Mouse (Mus musculus) MN1 (cell line): ENCODE data around the gene Glipr2.

Experiments
- DNase-seq: peaks from one replicate; pipeline ENCODE4 v3.0.0-alpha.2; 2016; ENCODE audit warnings: low spot score

Glipr2 gene

DNA sequence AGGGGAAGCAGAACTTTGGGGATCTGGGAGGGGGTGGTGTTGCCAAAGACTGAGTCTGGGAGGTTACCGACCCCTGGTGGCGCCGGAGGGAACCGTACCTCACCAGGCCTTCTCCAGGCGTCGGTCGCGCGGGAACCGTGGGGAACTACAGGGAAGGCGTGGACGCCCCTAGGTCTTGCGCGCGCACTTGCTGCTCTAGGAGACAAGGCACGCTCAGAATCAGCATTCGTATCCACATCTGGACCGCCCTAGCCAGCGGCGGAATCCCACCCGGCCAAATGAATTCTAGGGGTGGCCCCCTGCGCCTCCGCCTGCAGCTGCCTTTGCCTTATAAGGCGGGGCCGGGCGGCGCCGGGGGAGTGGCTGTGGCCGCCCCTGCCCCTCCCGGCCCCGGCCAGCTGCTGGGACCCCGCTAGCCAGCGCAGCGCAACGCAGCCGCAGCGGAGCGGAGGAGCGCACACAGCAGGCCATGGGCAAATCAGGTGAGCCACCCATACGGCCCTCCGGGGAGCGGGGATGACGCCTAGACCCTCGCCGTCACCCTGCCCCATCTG is at the start of gene Glipr2:
Glipr2 (plus strand) TSS at position 110 of the 554 bp plus-strand sequence.
- peak; percentile 93 for DNase-seq

DNA sequence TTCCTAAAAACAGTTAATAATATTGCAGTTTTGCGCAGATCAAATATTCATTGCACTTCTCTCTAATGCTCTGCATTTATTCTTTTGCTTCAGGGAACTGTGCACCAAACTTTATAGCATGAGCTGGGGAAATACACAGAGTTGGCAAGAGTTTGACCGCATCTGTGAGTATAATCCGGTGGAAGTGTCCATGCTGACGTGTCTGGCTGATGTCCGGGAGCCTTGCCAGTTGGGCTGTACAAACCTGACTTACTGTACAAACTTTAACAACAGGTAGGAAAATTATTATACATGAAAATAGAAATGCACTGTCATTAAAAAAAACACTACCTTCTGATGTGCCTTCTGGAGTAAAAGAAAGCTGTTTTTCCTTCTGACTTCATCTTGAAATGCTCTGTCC is 39.0 kb upstream of the Glipr2 start:
- DNase-seq: no peak

DNA sequence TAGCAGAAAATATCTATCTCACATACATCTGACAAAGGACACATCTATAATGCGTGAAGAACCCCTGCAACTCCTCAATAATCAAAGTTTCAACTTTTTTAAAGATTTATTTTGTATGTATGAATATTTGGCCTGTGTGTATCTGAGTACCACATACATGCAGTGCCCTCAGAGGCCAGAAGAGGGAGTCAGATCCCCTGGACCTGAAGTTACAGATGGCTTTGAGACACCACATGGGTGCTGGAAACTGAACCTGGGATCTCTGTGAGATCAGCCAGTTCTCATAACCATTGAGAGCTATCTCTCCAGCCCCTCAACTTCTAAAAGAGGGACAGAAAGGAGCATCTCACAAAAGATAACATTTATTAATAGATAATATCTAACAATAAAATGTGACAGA is 36.6 kb upstream of the Glipr2 start:
- no peak for DNase-seq

DNA sequence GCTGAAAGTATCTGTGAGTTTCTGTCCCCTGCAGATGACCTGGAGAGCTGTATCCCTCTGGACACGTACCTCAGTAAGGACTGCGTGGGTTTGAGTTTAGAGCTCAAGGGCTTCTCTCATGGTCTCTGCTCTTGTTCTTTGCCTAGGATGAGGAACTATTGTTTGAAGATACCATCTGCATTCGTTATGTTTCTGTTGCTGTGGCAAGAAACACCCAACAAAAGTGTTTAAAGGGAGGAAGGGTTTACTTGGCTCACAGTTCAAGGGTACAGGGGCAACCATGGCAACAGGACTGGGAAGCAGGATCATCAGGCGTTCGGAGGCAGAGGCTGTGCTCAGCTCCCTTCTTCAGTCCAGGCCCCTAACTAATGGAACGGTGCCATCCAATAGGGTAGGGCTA is 32.1 kb upstream of the Glipr2 start:
- no peak for DNase-seq

DNA sequence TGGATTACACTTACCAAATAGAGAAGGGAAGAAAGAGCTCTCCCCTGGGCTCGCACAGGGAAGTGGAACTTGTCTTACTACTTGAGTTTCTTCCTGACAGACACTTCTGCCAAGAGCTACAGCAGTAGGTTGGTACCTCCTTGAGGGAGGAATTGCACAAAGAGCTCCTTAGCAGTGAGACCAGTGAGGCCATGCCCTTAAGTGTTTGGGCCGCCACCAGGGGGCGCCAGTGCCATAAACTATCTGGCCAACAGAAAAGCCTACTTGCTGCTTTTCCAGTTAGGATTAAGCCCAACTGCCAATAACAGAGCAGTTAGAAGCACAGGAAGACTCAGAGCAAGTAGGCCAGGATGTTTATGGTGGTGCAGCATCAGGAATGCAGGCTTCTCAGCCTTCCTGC is 31.4 kb upstream of the Glipr2 start:
- peak; percentile 84 for DNase-seq

DNA sequence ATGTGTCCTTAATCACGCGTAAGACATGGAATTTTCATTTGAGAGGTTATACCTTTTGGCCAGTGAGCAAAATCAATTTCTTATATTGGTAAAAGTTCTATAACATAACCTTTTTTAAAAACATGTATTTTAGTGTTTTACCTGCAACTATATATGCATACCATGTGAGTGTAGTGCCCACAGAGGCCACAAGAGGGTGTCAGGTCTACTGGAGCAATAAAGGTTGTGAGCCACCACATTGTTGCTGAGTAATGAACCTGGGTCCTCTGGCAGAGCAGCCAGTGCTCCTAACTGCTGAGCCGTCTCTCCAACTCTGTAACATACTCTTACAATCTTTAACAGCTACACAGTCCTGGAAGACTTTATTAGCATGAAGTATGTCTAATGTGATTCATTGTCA is 29.4 kb upstream of the Glipr2 start:
- DNase-seq: no peak

DNA sequence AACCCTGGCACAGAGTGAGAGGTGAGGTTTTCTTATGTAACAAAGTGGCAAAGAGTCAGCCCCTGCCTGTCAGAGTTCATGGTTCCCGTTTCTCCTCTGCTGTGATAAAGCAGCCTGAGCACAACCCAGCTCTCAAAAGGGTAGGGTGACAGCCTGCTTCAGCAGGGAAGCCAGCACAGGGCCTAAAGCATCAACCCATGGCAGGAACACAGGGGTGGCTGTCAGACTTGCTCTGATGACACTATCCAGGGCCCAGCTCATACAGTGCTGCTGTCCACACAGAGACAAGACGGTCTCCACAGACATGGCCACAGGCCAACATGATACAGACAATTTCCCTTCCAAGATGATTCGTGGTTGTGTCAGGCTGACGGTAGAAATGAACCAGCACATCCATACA is 25.3 kb upstream of the Glipr2 start:
- peak; percentile 65 for DNase-seq

DNA sequence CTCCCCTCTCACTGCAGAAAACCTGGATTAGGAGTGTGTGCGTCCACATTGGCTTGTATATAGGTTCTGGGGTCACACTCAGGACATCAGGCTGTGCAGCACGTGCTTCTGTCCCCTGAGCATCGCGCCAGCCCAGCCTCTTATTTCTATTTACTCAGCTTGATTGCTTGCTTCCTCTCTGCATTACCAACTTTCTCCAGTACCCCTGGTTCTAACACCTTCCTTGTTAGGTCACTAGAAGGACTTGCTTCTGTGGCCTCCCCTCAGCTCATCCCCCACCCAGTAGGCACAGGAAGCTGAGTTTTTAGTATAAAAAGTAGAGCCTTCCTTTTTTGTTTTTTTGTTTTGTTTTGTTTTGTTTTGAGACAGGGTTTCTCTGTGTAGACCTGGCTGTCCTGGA is 21.0 kb upstream of the Glipr2 start:
- DNase-seq: no peak

DNA sequence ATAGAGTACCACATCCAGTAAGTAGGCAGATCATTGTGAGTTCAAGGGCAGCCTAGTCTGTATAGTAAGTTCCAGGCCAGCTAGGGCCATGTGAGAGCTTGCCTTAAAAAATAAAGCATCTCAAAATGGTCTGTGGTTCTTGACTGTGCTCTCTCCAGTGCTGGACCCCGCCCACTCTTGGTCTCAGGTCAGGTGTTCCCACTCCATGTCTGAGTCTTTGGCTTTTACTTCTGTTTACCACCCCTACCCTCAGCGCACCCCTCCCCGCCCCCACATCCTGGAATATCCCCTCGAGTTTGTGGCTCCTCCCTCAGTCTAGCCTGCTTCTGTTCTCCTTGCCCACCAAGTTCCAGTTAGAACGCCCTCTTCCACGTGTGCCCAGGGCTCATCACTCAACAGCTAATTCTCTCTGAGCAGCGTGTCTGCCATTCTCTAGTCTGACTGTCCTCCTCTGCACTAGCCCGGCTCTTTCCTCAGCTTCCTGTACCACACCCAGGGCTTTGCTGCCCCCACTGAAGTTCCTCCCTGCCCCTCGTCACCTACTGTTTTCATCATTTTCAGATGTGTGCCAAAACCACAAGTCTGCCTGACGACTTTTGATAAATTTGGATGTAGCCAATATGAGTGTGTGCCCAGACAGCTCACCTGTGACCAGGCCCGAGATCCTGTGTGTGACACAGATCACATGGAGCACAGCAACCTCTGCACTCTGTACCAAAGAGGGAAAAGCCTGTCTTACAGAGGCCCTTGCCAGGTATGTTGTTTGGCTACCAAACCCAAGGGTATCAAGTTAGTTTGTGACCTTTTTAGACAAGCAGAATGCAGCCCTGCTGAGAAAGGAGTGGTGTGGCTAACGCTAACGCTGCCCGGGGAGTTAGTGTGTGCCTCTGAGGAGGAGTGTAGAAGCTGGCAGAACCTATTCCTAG is 20.2 kb upstream of the Glipr2 start:
- DNase-seq: no peak

DNA sequence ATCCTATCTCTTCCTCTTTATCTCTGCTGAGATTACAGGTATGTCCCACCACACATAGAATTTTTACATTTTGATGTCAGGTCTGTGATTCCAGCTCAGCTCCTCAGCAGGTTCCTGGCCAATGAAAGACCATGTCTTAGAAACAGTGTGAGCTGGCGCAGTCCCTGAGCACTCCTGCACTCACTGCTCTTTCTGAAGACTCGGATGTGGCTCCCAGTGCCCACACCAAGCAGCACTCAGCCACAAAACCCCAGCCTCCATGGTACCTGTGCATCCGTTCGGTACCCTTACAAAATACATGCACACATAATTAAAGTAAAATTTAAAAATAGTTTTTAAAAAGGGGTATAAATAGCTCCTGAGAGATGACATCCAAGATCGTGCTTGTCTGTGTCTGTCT is 15.9 kb upstream of the Glipr2 start:
- DNase-seq: no peak

DNA sequence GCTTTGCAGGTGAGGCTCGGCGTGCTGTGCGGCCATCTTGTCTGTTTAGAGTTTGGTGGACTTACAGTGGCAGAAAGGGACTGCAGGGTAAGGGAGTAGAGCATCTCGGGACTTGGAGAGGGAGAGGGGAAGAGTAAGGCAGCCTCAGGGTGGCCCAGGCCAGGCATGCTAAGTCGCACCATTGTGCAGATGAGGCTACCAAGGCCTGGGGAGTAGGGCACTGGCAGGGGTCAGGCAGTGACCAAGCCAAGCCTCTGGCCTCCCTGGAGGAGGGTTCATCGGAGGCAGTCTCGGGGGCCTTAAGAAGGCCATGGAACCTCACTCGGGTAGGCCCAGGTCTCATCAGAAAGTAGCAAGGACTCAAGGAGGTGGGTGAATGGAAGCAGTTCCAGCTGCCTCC is 14.8 kb upstream of the Glipr2 start:
- no peak for DNase-seq

DNA sequence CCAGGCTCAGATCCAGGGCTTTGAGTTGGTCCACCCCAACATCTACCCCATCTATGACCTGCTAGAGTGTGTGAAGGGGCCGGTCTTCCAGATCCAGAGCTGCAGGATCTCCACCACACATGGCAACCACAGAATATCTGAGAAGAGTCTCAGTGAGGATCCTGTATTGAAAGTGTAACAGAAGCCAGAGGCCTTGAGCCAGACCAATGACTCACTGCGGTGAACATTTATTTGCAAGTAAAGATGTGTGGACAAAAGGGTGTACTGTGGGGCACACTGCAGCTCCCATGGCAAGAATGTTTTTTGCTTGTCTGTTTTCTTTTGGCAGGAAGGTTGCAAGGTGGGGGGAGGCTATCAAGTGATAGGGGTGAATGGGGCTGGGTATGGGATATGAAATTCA is 9.6 kb upstream of the Glipr2 start:
- no peak for DNase-seq

DNA sequence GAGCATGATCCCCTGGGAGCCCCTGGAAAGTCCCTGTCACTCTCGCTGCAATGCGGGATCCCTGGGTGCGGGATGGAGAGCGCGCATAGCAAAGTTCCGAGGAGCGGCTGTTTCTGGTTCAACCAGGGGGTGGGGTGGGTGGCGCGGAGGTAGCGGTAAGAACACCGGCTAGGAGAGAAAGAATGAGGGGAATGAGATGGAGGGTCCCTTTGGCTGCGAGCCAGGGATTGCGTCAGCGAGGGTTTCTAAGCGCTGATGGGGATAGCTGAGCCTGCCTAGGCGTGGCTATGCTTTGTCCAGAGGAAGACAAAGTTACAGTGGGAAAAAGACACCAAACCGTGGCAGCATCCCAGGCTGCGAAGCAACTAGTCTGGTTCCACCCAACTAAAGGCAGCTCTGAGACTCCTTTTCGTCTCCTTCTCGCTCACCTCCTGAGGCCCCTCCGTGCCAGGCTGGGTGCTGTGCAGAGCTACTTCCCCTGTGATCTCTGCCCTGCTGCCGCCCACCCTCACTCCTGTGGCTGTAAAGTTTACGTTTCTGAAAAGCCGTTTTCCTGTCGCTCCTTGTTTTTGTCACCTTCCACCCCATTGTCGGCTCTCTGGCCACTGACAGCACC is 753 bp downstream of the Glipr2 start:
- DNase-seq: peak; percentile 70

DNA sequence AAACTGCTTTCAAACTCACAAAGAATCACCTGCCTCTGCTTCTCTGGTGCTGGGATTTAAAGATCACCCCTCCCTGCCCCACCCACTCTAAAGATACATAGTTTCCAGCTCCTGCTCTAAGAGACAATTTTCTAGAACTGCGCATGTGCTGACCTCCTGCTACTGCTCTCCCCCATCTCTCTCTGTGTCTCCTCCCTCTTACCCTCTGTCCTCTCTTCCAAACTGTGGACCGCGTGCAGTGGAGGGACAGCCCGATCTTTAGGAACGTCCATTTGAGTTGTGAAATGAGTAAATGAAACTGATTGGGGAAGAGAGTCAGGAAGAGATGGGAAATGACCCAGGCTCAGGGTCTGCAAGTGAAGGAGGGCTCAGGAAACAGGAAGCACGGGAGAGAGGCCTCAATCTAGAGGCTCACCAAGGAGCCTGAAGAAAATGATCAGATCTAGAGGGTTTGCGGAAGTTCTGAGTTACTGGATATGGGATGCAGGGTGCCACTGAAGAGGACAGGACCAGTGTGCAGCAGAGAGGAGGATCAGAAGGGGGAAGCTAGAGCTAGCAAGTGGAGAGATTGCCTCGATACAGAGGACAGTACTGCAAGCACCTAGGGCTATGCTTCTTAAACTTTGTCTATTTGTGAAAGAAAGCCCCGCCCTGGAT is 2.5 kb downstream of the Glipr2 start:
- no peak for DNase-seq

DNA sequence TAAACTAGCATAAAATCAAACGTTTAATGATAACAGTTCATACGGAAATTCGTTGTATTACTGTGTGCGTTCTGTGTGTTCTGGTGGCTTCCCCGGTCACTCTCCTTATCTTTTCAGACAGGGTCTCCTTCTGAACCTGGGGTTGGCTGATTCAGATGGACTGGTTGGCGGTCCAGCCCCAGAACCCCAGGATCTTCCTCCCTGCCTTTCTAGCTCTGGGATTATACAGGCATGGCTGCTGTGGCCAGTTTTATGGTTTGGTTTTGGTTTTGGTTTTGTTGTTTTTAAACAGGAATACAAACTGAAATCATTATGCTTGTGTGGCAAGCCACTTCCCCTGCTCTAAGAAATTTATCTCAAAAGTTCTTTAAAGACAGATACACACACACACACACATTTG is 3.0 kb downstream of the Glipr2 start:
- DNase-seq: no peak

DNA sequence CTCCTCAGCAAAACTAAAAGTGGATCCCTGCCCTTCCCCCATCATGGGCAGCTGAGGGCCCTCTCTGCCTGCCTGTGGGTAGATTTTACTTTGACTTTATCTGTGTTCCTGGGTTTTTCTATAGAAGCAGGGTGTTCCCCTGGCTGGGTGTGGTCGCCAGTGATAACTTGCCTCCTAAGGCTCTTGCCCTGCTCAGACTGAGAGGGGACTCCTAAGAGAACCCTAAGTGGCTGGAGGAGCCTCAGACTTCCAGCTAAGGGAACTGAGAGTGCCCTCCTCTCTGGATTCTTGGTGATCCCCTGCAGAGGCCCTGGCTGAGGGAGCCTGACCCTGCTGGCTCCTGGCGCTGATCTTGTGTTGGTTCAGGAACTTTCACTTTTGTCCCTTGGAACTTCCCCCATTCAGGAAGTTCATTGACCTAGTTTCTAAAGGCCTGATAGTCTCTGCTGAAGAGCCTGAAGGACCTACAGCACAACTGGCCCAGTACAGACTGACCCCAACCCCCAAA is 7.2 kb downstream of the Glipr2 start:
- DNase-seq: no peak

DNA sequence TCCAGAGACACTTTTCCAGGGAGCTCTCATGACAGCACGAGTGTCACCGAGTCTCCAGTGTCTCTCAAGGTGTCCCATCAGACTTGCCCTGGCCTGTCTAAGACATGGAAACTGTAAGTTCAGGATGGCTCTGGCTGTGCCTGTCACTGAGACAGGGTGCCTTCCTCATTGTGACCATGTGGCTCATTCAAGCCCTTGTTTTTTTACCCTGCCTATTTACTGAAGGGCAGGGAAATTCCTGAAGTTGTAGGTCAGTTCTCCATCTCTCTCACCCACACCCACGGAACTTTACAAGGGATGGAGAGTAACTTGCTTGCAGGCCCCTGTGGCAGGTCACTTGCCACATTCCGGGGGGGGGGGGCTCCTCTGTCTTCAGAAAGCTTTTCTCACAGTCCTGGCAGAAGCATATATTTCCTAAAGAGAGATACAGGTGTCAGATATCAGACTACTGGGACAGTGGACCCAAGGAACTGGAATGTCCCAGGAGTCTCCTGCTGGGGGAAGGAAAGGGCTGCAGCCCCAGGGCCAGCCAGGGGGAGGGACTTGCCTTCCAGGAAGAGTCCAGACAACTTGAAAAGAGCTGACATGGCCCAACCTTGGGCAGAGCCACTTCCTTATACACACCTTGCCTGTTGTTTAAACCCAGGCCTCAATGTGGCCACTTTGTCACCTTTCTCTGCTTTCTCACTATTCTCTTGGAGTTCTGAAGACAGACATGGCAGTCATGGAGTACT is 7.9 kb downstream of the Glipr2 start:
- no peak for DNase-seq

DNA sequence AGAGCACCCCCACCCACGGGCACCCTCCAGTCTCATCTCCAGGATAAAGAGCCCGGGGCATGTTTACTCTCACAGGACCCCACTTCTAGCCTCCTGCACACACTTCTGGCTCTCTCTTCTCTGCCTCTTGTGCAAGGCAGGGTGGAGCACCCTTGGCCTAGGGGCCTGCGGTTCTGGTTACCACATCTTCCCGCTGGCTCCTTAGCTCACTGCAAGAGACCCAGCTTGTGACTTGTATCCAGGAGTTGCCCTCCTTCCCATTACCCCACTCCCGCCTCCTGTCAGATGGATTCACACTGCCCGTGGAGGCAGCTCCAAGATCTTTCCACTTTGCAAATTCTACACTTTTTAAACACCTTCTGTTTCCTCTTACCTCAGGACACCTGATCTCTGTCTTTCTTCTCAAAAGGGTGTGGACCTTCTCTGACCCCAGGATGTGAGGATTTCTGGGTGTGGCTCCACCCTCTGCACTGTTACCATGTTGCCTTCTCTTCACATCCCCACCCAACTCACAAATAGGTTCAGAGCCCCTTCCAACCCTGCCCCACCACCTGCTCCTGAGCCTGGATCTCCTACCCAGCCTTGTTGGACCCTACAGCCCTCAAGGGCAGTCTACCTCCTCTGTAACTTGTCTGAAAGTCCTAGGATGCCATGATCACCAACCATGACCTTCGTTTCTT is 8.8 kb downstream of the Glipr2 start:
- no peak for DNase-seq

DNA sequence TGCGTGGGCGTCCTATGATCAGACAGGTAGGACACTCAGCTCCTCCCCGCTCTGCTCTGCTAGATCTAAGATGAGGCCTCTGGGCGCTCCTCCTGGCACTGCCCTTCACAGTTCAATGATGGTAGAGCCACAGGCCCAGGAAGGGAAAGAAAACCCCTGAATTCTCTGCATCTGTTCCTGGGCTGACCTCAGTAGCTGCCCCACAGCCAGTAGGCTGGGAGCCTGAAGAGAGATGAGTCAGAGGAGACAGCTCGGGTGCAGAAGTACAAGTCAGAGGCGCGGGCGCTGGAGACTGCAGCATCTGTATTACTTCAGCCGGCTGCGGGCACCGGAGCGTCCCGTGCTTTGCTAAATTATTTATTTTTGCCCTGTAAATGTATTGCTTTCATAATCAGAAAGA is 11.4 kb downstream of the Glipr2 start:
- DNase-seq: peak; percentile 76

DNA sequence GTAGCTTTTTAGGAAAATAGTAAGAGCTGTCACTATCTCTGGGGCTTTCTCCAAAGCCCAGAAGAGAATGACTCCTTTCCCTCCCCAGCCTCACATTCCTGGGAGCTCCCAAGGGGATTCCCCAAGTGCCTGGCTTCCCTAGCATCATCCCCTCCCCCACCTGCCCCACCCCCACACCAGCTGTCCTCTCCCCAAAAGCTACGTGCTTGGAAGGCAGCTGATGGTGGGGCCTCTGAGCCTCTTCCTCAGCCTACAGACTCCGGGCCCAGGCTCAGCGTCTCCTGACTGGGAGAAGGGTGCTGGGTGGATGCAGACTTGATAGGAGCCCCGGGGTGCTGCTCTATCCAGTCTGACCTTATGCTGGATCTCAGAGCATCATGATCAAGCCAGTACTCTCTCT is 12.2 kb downstream of the Glipr2 start:
- no peak for DNase-seq
